Mouse (Mus musculus): Measurements from ENCODE around the gene Mapk10. TPM values are rescaled to one million over a fixed set of nuclear protein-coding genes. Genes with fewer than 3 reads are reported as not detected.

The Mapk10 gene
- total and polyA plus RNA-seq, 3 experiments = 0.10 to 0.95 (median 0.47) TPM

- H3K79me2 ChIP-seq (replicated peaks; ENCODE audit: control insufficient read depth, extremely low read depth, insufficient read depth, poor library complexity, severe bottlenecking) = no peaks in the 10 kb centered on the region
- H3K27me3 ChIP-seq (replicated peaks) = no peaks in the 10 kb centered on the region
- peaks cover 14 to 20% of the 10 kb centered on the region in 2 experiments for H3K4me1 ChIP-seq (ENCODE audit: control insufficient read depth in 1 of 2, insufficient read depth in 2 of 2)
- H3K4me3 ChIP-seq (replicated peaks in 1 of 3; ENCODE audit: low read depth in 2 of 3, low read length in 2 of 3, poor library complexity in 1 of 3) = peak overlapping the region in 1 of 3 experiments; percentile 5
- no peak overlapping the region for H3K9ac ChIP-seq (ENCODE audit: insufficient read depth, low read depth)
- no peaks in the 10 kb centered on the region for H3K36me3 ChIP-seq (replicated peaks in 1 of 2; ENCODE audit: control insufficient read depth in 1 of 2, insufficient read depth in 1 of 2, low read length in 1 of 2)
- dilution Hi-C loops (cut with MboI; ENCODE audit: extremely low pct_ligation_motif_present, extremely low pct_unique_long_range_greater_than_20kb, low sequenced_read_pairs) = no loop called here
- H3K4me2 ChIP-seq (ENCODE audit: insufficient read depth, low read depth, poor library complexity, severe bottlenecking) = peak overlapping the region; percentile 11; the same call in 1 of the 2 replicates
- DNase-seq (ENCODE audit: extremely low read depth) = no peak
- in situ Hi-C loops (cut with MboI; ENCODE audit: low pct_ligation_motif_present, low pct_unique_long_range_greater_than_20kb, low sequenced_read_pairs) = no loop called here
- TF ChIP-seq MAZ (IDR thresholded peaks at IDR 0.05; ENCODE audit: low read depth, low read length) (no peak), CHD1 (IDR thresholded peaks at IDR 0.05; ENCODE audit: low read depth, low read length) (no peak), HCFC1 (IDR thresholded peaks at IDR 0.05; ENCODE audit: low read depth, low read length) (no peak), USF1 (IDR thresholded peaks at IDR 0.05; ENCODE audit: low read depth, low read length) (no peak), CHD2 (IDR thresholded peaks at IDR 0.05; ENCODE audit: low read length) (no peak), MYC (IDR thresholded peaks at IDR 0.05; ENCODE audit: low read depth, low read length) (no peak)
- H3K9me3 ChIP-seq (replicated peaks; ENCODE audit: low read length) = peaks cover 5% of the 10 kb centered on the region
- no peak overlapping the region for H3K27ac ChIP-seq (ENCODE audit: insufficient read depth, low read depth)
These were observed 490 bp downstream of the Mapk10 start for GRCm38 (mm10) chr5:103210644-103211043.

GRCm38 (mm10) chr5:103210018-103210417, 1.1 kb downstream of the Mapk10 start:
- Histone ChIP-seq H3K79me2 (replicated peaks; ENCODE audit: control insufficient read depth, extremely low read depth, insufficient read depth, poor library complexity, severe bottlenecking) (no peaks in the 10 kb centered on the region), H3K27me3 (replicated peaks) (no peaks in the 10 kb centered on the region), H3K4me3 (replicated peaks in 1 of 3; ENCODE audit: low read depth in 2 of 3, low read length in 2 of 3, poor library complexity in 1 of 3) (no peak overlapping the region), H3K4me2 (ENCODE audit: insufficient read depth, low read depth, poor library complexity, severe bottlenecking) (no peak overlapping the region), H3K9me3 (replicated peaks; ENCODE audit: low read length) (peaks cover 3% of the 10 kb centered on the region), H3K27ac (ENCODE audit: insufficient read depth, low read depth) (no peak overlapping the region), H3K4me1 (ENCODE audit: control insufficient read depth in 1 of 2, insufficient read depth in 2 of 2) (peaks cover 14 to 20% of the 10 kb centered on the region in 2 experiments), H3K36me3 (replicated peaks in 1 of 2; ENCODE audit: control insufficient read depth in 1 of 2, insufficient read depth in 1 of 2, low read length in 1 of 2) (no peaks in the 10 kb centered on the region), H3K9ac (ENCODE audit: insufficient read depth, low read depth) (no peak overlapping the region)
- TF ChIP-seq EP300 (IDR thresholded peaks at IDR 0.05; ENCODE audit: low read length) = no peak
- no peak for TF ChIP-seq PAX5 (IDR thresholded peaks at IDR 0.05; ENCODE audit: low read length)
- no peak for TF ChIP-seq IRF4 (IDR thresholded peaks at IDR 0.05; ENCODE audit: low read depth, low read length)
- DNase-seq (ENCODE audit: extremely low read depth) = no peak
- dilution Hi-C loops (cut with MboI; ENCODE audit: extremely low pct_ligation_motif_present, extremely low pct_unique_long_range_greater_than_20kb, low sequenced_read_pairs) (no loop called here), in situ Hi-C loops (cut with MboI; ENCODE audit: low pct_ligation_motif_present, low pct_unique_long_range_greater_than_20kb, low sequenced_read_pairs) (no loop called here)

GRCm38 (mm10) chr5:103209486-103209885, 1.6 kb downstream of the Mapk10 start:
- H3K9me3 ChIP-seq (replicated peaks; ENCODE audit: low read length) = no peaks in the 10 kb centered on the region

More at GRCm38 (mm10) chr5:103209486-103209885, 1.6 kb downstream of the Mapk10 start:
- DNase-seq (ENCODE audit: extremely low read depth) = no peak
- H3K27me3 ChIP-seq (replicated peaks) = no peaks in the 10 kb centered on the region
- in situ Hi-C loops (cut with MboI; ENCODE audit: low pct_ligation_motif_present, low pct_unique_long_range_greater_than_20kb, low sequenced_read_pairs) = loop anchor here (10.0 kb wide), 1 partner anchor 115 kb away; no protein-coding TSS in a partner anchor
- H3K4me2 ChIP-seq (ENCODE audit: insufficient read depth, low read depth, poor library complexity, severe bottlenecking) = peak overlapping the region; percentile 94; the same call in 1 of the 2 replicates
- TF ChIP-seq ZKSCAN1 (IDR thresholded peaks at IDR 0.05; ENCODE audit: borderline replicate concordance, low read depth, low read length) (no peak), USF2 (conservative IDR thresholded peaks at IDR 0.05; ENCODE audit: low read depth, low read length) (no peak), SMC3 (IDR thresholded peaks at IDR 0.05; ENCODE audit: low read depth, low read length) (no peak), ZNF384 (IDR thresholded peaks at IDR 0.05; ENCODE audit: low read depth, low read length) (no peak), PAX5 (IDR thresholded peaks at IDR 0.05; ENCODE audit: low read length) (no peak), NELFE (IDR thresholded peaks at IDR 0.05; ENCODE audit: low read depth, low read length) (no peak), ZC3H11A (IDR thresholded peaks at IDR 0.05; ENCODE audit: low read depth, low read length) (no peak), RCOR1 (conservative IDR thresholded peaks at IDR 0.05; ENCODE audit: low read depth, low read length) (no peak), CHD2 (IDR thresholded peaks at IDR 0.05; ENCODE audit: low read length) (no peak), KAT2A (IDR thresholded peaks at IDR 0.05; ENCODE audit: insufficient replicate concordance, low read length) (no peak)
- dilution Hi-C loops (cut with MboI; ENCODE audit: extremely low pct_ligation_motif_present, extremely low pct_unique_long_range_greater_than_20kb, low sequenced_read_pairs) = no loop called here
- H3K27ac ChIP-seq (ENCODE audit: insufficient read depth, low read depth) = no peak overlapping the region
- H3K9ac ChIP-seq (ENCODE audit: insufficient read depth, low read depth) = no peak overlapping the region
- peaks cover 14 to 20% of the 10 kb centered on the region in 2 experiments for H3K4me1 ChIP-seq (ENCODE audit: control insufficient read depth in 1 of 2, insufficient read depth in 2 of 2)
- peak overlapping the region in 2 of 3 experiments; percentile 32 to 43 for H3K4me3 ChIP-seq (replicated peaks in 1 of 3; ENCODE audit: low read depth in 2 of 3, low read length in 2 of 3, poor library complexity in 1 of 3)
- no peaks in the 10 kb centered on the region for H3K36me3 ChIP-seq (replicated peaks in 1 of 2; ENCODE audit: control insufficient read depth in 1 of 2, insufficient read depth in 1 of 2, low read length in 1 of 2)
- no peaks in the 10 kb centered on the region for H3K79me2 ChIP-seq (replicated peaks; ENCODE audit: control insufficient read depth, extremely low read depth, insufficient read depth, poor library complexity, severe bottlenecking)
